Mouse (Mus musculus): Measurements from ENCODE around the gene Aplp2. TPM values are rescaled to one million over a fixed set of nuclear protein-coding genes. Genes with fewer than 3 reads are reported as not detected.

Aplp2 gene
- polyA plus RNA-seq, 1 experiment from 2014 or later: 290 TPM

- Histone ChIP-seq H3K9ac (no peak overlapping the region), H3K36me3 (no peaks in the 10 kb centered on the region), H3K4me2 (replicated peaks) (no peak overlapping the region), H3K4me1 (no peaks in the 10 kb centered on the region), H3K9me3 (replicated peaks) (no peaks in the 10 kb centered on the region), H3K27me3 (no peaks in the 10 kb centered on the region), H3K4me3 (replicated peaks) (no peak overlapping the region), H3K27ac (replicated peaks) (no peak overlapping the region)
- no peak for ATAC-seq (ENCODE audit: insufficient number of reproducible peaks, low FRiP score, low TSS enrichment, low read depth)
- 63% methylated on average over 5 of the region's 5 CpGs for WGBS
Measured at GRCm38 (mm10) chr9:31243939-31244333, 32.3 kb upstream of the Aplp2 start.

GRCm38 (mm10) chr9:31243306-31243938 lies 31.8 kb upstream of the Aplp2 start:
- no peaks in the 10 kb centered on the region for H3K9me3 ChIP-seq (replicated peaks)
- no peaks in the 10 kb centered on the region for H3K36me3 ChIP-seq

GRCm38 (mm10) chr9:31241208-31241699 lies 29.6 kb upstream of the Aplp2 start:
- no peak for ATAC-seq (ENCODE audit: insufficient number of reproducible peaks, low FRiP score, low TSS enrichment, low read depth)
- no peak overlapping the region for H3K4me2 ChIP-seq (replicated peaks)
- H3K36me3 ChIP-seq: no peaks in the 10 kb centered on the region
- no peaks in the 10 kb centered on the region for H3K4me1 ChIP-seq
- H3K27me3 ChIP-seq: no peaks in the 10 kb centered on the region
- WGBS: 83% methylated on average over 7 of the region's 7 CpGs
- H3K9me3 ChIP-seq (replicated peaks): no peaks in the 10 kb centered on the region
- no peak overlapping the region for H3K4me3 ChIP-seq (replicated peaks)
- H3K27ac ChIP-seq (replicated peaks): no peak overlapping the region
- H3K9ac ChIP-seq: no peak overlapping the region

More at GRCm38 (mm10) chr9:31243306-31243938, 31.8 kb upstream of the Aplp2 start:
- Histone ChIP-seq H3K27ac (replicated peaks) (no peak overlapping the region), H3K27me3 (no peaks in the 10 kb centered on the region), H3K9ac (no peak overlapping the region), H3K4me3 (replicated peaks) (no peak overlapping the region), H3K4me2 (replicated peaks) (peak overlapping the region; percentile 29; the same call in 1 of the 2 replicates), H3K4me1 (no peaks in the 10 kb centered on the region)
- ATAC-seq (ENCODE audit: insufficient number of reproducible peaks, low FRiP score, low TSS enrichment, low read depth): no peak
- 65% methylated on average over 18 of the region's 18 CpGs for WGBS

GRCm38 (mm10) chr9:31240522-31241207 lies 29.1 kb upstream of the Aplp2 start:
- no peaks in the 10 kb centered on the region for H3K4me1 ChIP-seq
- H3K4me2 ChIP-seq (replicated peaks): no peak overlapping the region
- no peak overlapping the region for H3K9ac ChIP-seq
- H3K27me3 ChIP-seq: no peaks in the 10 kb centered on the region
- no peak overlapping the region for H3K27ac ChIP-seq (replicated peaks)
- no peak overlapping the region for H3K4me3 ChIP-seq (replicated peaks)
- ATAC-seq (ENCODE audit: insufficient number of reproducible peaks, low FRiP score, low TSS enrichment, low read depth): no peak
- WGBS: 82% methylated on average over 8 of the region's 8 CpGs
- H3K36me3 ChIP-seq: no peaks in the 10 kb centered on the region
- H3K9me3 ChIP-seq (replicated peaks): no peaks in the 10 kb centered on the region

- no peak overlapping the region for H3K27ac ChIP-seq (replicated peaks)
- no peak overlapping the region for H3K4me2 ChIP-seq (replicated peaks)
- 0 out of 2 replicates have a peak, but pooled peaks cover 4% of the 10 kb centered on the region for H3K4me1 ChIP-seq
- H3K9me3 ChIP-seq (replicated peaks): no peaks in the 10 kb centered on the region
- WGBS: 92% methylated on average over 2 of the region's 2 CpGs
- H3K9ac ChIP-seq: no peak overlapping the region
- ATAC-seq (ENCODE audit: insufficient number of reproducible peaks, low FRiP score, low TSS enrichment, low read depth): no peak
- no peaks in the 10 kb centered on the region for H3K27me3 ChIP-seq
- no peak overlapping the region for H3K4me3 ChIP-seq (replicated peaks)
- no peaks in the 10 kb centered on the region for H3K36me3 ChIP-seq
Measured at GRCm38 (mm10) chr9:31239551-31239950, 27.9 kb upstream of the Aplp2 start.

- 85% methylated on average over 2 of the region's 2 CpGs for WGBS
- no peak for ATAC-seq (ENCODE audit: insufficient number of reproducible peaks, low FRiP score, low TSS enrichment, low read depth)
- no peak overlapping the region for H3K4me2 ChIP-seq (replicated peaks)
- no peak overlapping the region for H3K27ac ChIP-seq (replicated peaks)
- no peaks in the 10 kb centered on the region for H3K27me3 ChIP-seq
- no peak overlapping the region for H3K9ac ChIP-seq
- H3K4me3 ChIP-seq (replicated peaks): no peak overlapping the region
- 0 out of 2 replicates have a peak, but pooled peaks cover 4% of the 10 kb centered on the region for H3K4me1 ChIP-seq
- H3K9me3 ChIP-seq (replicated peaks): no peaks in the 10 kb centered on the region
- H3K36me3 ChIP-seq: no peaks in the 10 kb centered on the region
Measured at GRCm38 (mm10) chr9:31238526-31238925, 26.9 kb upstream of the Aplp2 start.

GRCm38 (mm10) chr9:31236079-31236478 lies 24.5 kb upstream of the Aplp2 start:
- 69% methylated on average over 5 of the region's 5 CpGs for WGBS
- no peak overlapping the region for H3K4me3 ChIP-seq (replicated peaks)

GRCm38 (mm10) chr9:31235489-31235888 lies 23.9 kb upstream of the Aplp2 start:
- Histone ChIP-seq H3K9ac (no peak overlapping the region), H3K27ac (replicated peaks) (no peak overlapping the region), H3K9me3 (replicated peaks) (no peaks in the 10 kb centered on the region), H3K4me3 (replicated peaks) (no peak overlapping the region), H3K4me1 (peaks cover 13% of the 10 kb centered on the region; the same call in 1 of the 2 replicates), H3K27me3 (no peaks in the 10 kb centered on the region), H3K36me3 (no peaks in the 10 kb centered on the region), H3K4me2 (replicated peaks) (no peak overlapping the region)
- 71% methylated on average over 9 of the region's 9 CpGs for WGBS
- ATAC-seq (ENCODE audit: insufficient number of reproducible peaks, low FRiP score, low TSS enrichment, low read depth): no peak

More at GRCm38 (mm10) chr9:31236079-31236478, 24.5 kb upstream of the Aplp2 start:
- H3K27me3 ChIP-seq: no peaks in the 10 kb centered on the region
- no peak overlapping the region for H3K4me2 ChIP-seq (replicated peaks)
- peaks cover 13% of the 10 kb centered on the region; the same call in 1 of the 2 replicates for H3K4me1 ChIP-seq
- no peak for ATAC-seq (ENCODE audit: insufficient number of reproducible peaks, low FRiP score, low TSS enrichment, low read depth)
- no peaks in the 10 kb centered on the region for H3K9me3 ChIP-seq (replicated peaks)
- no peak overlapping the region for H3K9ac ChIP-seq
- H3K27ac ChIP-seq (replicated peaks): no peak overlapping the region
- no peaks in the 10 kb centered on the region for H3K36me3 ChIP-seq

- no peaks in the 10 kb centered on the region for H3K36me3 ChIP-seq
- ATAC-seq (ENCODE audit: insufficient number of reproducible peaks, low FRiP score, low TSS enrichment, low read depth): no peak
- H3K27ac ChIP-seq (replicated peaks): no peak overlapping the region
- H3K9me3 ChIP-seq (replicated peaks): no peaks in the 10 kb centered on the region
- H3K4me1 ChIP-seq: peaks cover 13% of the 10 kb centered on the region; the same call in 1 of the 2 replicates
- H3K4me2 ChIP-seq (replicated peaks): no peak overlapping the region
- 46% methylated on average over 4 of the region's 4 CpGs for WGBS
- H3K9ac ChIP-seq: no peak overlapping the region
- no peak overlapping the region for H3K4me3 ChIP-seq (replicated peaks)
- no peaks in the 10 kb centered on the region for H3K27me3 ChIP-seq
Measured at GRCm38 (mm10) chr9:31235030-31235429, 23.4 kb upstream of the Aplp2 start.

- no peaks in the 10 kb centered on the region for H3K36me3 ChIP-seq
- no peak overlapping the region for H3K4me3 ChIP-seq (replicated peaks)
- no peaks in the 10 kb centered on the region for H3K4me1 ChIP-seq
- no peaks in the 10 kb centered on the region for H3K27me3 ChIP-seq
- no peak overlapping the region for H3K27ac ChIP-seq (replicated peaks)
- no peak overlapping the region for H3K9ac ChIP-seq
- 88% methylated on average over 8 of the region's 8 CpGs for WGBS
- no peak for ATAC-seq (ENCODE audit: insufficient number of reproducible peaks, low FRiP score, low TSS enrichment, low read depth)
- H3K4me2 ChIP-seq (replicated peaks): no peak overlapping the region
- no peaks in the 10 kb centered on the region for H3K9me3 ChIP-seq (replicated peaks)
Measured at GRCm38 (mm10) chr9:31226541-31226940, 14.9 kb upstream of the Aplp2 start.

- Histone ChIP-seq H3K4me3 (replicated peaks) (no peak overlapping the region), H3K9me3 (replicated peaks) (no peaks in the 10 kb centered on the region), H3K36me3 (no peaks in the 10 kb centered on the region), H3K4me1 (no peaks in the 10 kb centered on the region), H3K27ac (replicated peaks) (no peak overlapping the region), H3K4me2 (replicated peaks) (no peak overlapping the region), H3K9ac (no peak overlapping the region), H3K27me3 (no peaks in the 10 kb centered on the region)
- 85% methylated on average over 11 of the region's 11 CpGs for WGBS
- no peak for ATAC-seq (ENCODE audit: insufficient number of reproducible peaks, low FRiP score, low TSS enrichment, low read depth)
Measured at GRCm38 (mm10) chr9:31225808-31226207, 14.2 kb upstream of the Aplp2 start.
